ENCODE assay signal across 19 mouse cellular contexts in the genomic region with DNA sequence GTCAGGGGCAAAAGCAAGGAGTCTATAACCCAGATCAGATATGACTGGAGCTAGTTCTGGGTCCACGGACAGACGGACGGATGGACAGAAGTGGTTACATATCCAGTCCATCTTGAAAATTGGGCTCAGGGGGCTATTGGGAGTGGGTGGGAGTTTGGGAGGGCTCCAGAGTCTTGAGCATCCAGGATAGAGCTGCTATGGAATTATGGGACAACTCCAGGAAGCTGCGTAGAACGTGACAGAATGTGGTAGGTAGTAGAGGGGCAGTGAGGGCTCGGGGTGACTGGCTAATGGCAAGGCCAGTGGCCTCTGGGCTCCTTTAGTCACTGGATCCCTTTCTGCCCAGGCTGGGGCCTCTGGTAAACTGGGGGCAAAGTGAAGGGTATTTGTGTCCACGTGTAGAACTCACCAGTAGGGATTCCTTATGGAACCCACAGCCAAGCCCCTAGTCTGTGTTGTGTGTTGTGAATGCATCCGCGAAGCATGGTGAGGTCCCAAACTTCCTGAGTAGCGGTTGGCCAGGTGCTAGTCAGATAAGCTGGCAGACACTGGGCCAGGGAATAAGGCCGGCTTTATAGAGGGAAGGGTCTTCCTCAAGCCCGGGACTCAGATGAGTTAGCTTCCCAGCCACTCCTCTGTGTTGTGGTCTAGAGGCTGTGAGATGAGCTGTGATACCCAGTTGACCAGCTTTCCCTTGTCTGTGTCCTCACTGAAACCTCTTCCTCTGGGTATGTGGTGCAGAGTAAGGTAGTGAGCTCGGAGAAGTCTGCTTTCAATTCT. TPM values are rescaled to one million over a fixed set of nuclear protein-coding genes. Genes with fewer than 3 reads are reported as not detected.
DNase-seq lines count a peak whose midpoint lies in the region; ATAC-seq and TF ChIP-seq lines count a peak whose summit lies in the region.
"Had no signal": no experiment of that assay in that cellular context is flagged by ENCODE, and none has a peak within 500 bp of the region (broad histone marks: within the 10 kb centered on the region; RNA-seq: fewer than 3 reads in every experiment).

No protein-coding gene starts in this region.

- 50% methylated on average over 13 of the region's 13 CpGs for WGBS in heart, embryonic 14.5 days
- WGBS in lung, embryonic 15.5 days, result 69% methylated on average over 13 of the region's 13 CpGs
- WGBS in lung, adult 2 months, result 77% methylated on average over 13 of the region's 13 CpGs
- 58% methylated on average over 13 of the region's 13 CpGs for WGBS in heart, embryonic 16.5 days
- WGBS in stomach, embryonic 16.5 days, result 73% methylated on average over 13 of the region's 13 CpGs
- WGBS in midbrain, embryonic 11.5 days, result 86% methylated on average over 13 of the region's 13 CpGs
- 88% methylated on average over 13 of the region's 13 CpGs for WGBS in forebrain, embryonic 15.5 days

- no peak for DNase-seq in heart, postnatal 14 days
- DNase-seq in lung, adult 2 months, result no peak
- DNase-seq in midbrain, embryonic 11.5 days (ENCODE audit: low spot score, missing footprints), result no peak
- DNase-seq: midbrain, embryonic 14.5 days; thymus, postnatal 36 days had no signal

- peaks cover 89 to 95% of the 10 kb centered on the region in 2 experiments for H3K4me1 ChIP-seq in heart, embryonic 14.5 days (ENCODE audit: control insufficient read depth in 2 of 2, insufficient read depth in 2 of 2, low read length in 2 of 2)
- peaks cover 92% of the 10 kb centered on the region for H3K4me1 ChIP-seq in lung, embryonic 15.5 days
- peaks cover 13% of the 10 kb centered on the region for H3K4me1 ChIP-seq in lung, adult 2 months (ENCODE audit: control insufficient read depth, insufficient read depth, low read length)
- peaks cover 99% of the 10 kb centered on the region for H3K4me1 ChIP-seq in heart, embryonic 16.5 days (ENCODE audit: control insufficient read depth, insufficient read depth, low read length)
- peaks cover 88% of the 10 kb centered on the region for H3K4me1 ChIP-seq in stomach, embryonic 16.5 days (ENCODE audit: control insufficient read depth, insufficient read depth, low read length)
- H3K4me1 ChIP-seq in midbrain, embryonic 11.5 days (ENCODE audit: control insufficient read depth, insufficient read depth, low read length), result peaks cover 19% of the 10 kb centered on the region
- H3K4me1 ChIP-seq in forebrain, embryonic 15.5 days, result peaks cover 15% of the 10 kb centered on the region

- H3K9ac ChIP-seq in heart, embryonic 14.5 days (ENCODE audit: low read length), result peak overlapping the region; percentile 64
- H3K9ac ChIP-seq in lung, embryonic 15.5 days, result no peak overlapping the region
- H3K9ac ChIP-seq in heart, embryonic 16.5 days (ENCODE audit: low read length), result no peak overlapping the region; the same call in 1 of the 2 replicates
- H3K9ac ChIP-seq in stomach, embryonic 16.5 days (ENCODE audit: low read length), result peak overlapping the region; percentile 59; the same call in 1 of the 2 replicates
- no peak overlapping the region for H3K9ac ChIP-seq in midbrain, embryonic 11.5 days (ENCODE audit: low read length)
- no peak overlapping the region for H3K9ac ChIP-seq in forebrain, embryonic 15.5 days (replicated peaks)
- H3K9ac ChIP-seq: hindbrain, embryonic 14.5 days had no signal

- no peak for TF ChIP-seq POLR2A in lung, adult 2 months (IDR thresholded peaks at IDR 0.05; ENCODE audit: borderline replicate concordance, extremely low read depth, low read depth, low read length)

- intact Hi-C loops in heart, postnatal 14 days (cut with DNase I), result no loop called here

- no peak for TF ChIP-seq CTCF in lung, adult 2 months (IDR thresholded peaks at IDR 0.05; ENCODE audit: insufficient read depth, low read length)

- H3K36me3 ChIP-seq in heart, embryonic 14.5 days (ENCODE audit: control insufficient read depth, insufficient read depth, low read length), result peaks cover 12% of the 10 kb centered on the region
- no peaks in the 10 kb centered on the region for H3K36me3 ChIP-seq in lung, embryonic 15.5 days
- H3K36me3 ChIP-seq in heart, embryonic 16.5 days (ENCODE audit: control insufficient read depth, insufficient read depth), result no peaks in the 10 kb centered on the region
- no peaks in the 10 kb centered on the region for H3K36me3 ChIP-seq in stomach, embryonic 16.5 days (ENCODE audit: control insufficient read depth, insufficient read depth, low read length)
- H3K36me3 ChIP-seq in midbrain, embryonic 11.5 days (ENCODE audit: control insufficient read depth, insufficient read depth, low read length), result no peaks in the 10 kb centered on the region
- no peaks in the 10 kb centered on the region for H3K36me3 ChIP-seq in forebrain, embryonic 15.5 days

- 0 out of 4 replicates have a peak overlapping the region, but pooled peaks of 1 of the 2 experiments have one; percentile 3 for H3K4me3 ChIP-seq in heart, embryonic 14.5 days (ENCODE audit: control insufficient read depth in 1 of 2, insufficient read depth in 1 of 2, low read depth in 1 of 2, low read length in 2 of 2)
- H3K4me3 ChIP-seq in lung, embryonic 15.5 days, result no peak overlapping the region
- H3K4me3 ChIP-seq in lung, adult 2 months (replicated peaks; ENCODE audit: extremely low read depth, low read depth, low read length), result no peak overlapping the region
- H3K4me3 ChIP-seq in heart, embryonic 16.5 days (ENCODE audit: low read length), result no peak overlapping the region
- H3K4me3 ChIP-seq in stomach, embryonic 16.5 days (replicated peaks; ENCODE audit: low read length), result no peak overlapping the region
- no peak overlapping the region for H3K4me3 ChIP-seq in midbrain, embryonic 11.5 days (ENCODE audit: low read depth, low read length)
- H3K4me3 ChIP-seq in forebrain, embryonic 15.5 days, result no peak overlapping the region
- H3K4me3 ChIP-seq: erythroblast, embryonic 14.5 days had no signal

- peak overlapping the region; percentile 75 to 86 for H3K27ac ChIP-seq in heart, embryonic 14.5 days (replicated peaks in 1 of 2; ENCODE audit: control insufficient read depth in 1 of 2, insufficient read depth in 1 of 2, low read depth in 2 of 2, low read length in 2 of 2)
- H3K27ac ChIP-seq in lung, embryonic 15.5 days, result peak overlapping the region; percentile 94; the same call in 1 of the 2 replicates
- peak overlapping the region; percentile 86 for H3K27ac ChIP-seq in heart, embryonic 16.5 days (ENCODE audit: low read length)
- peak overlapping the region; percentile 77 for H3K27ac ChIP-seq in stomach, embryonic 16.5 days (ENCODE audit: low read length)
- no peak overlapping the region for H3K27ac ChIP-seq in midbrain, embryonic 11.5 days (ENCODE audit: low read depth, low read length)
- no peak overlapping the region for H3K27ac ChIP-seq in forebrain, embryonic 15.5 days (replicated peaks)
- H3K27ac ChIP-seq: hindbrain, embryonic 14.5 days; macrophage had no signal

- H3K27me3 ChIP-seq in heart, embryonic 14.5 days (ENCODE audit: control insufficient read depth, insufficient read depth, low read length), result no peaks in the 10 kb centered on the region
- no peaks in the 10 kb centered on the region for H3K27me3 ChIP-seq in lung, embryonic 15.5 days
- no peaks in the 10 kb centered on the region for H3K27me3 ChIP-seq in heart, embryonic 16.5 days (ENCODE audit: control insufficient read depth, insufficient read depth, low read length)
- no peaks in the 10 kb centered on the region for H3K27me3 ChIP-seq in stomach, embryonic 16.5 days (ENCODE audit: control insufficient read depth, insufficient read depth, low read length)
- no peaks in the 10 kb centered on the region for H3K27me3 ChIP-seq in midbrain, embryonic 11.5 days (ENCODE audit: control insufficient read depth, insufficient read depth, low read length)
- no peaks in the 10 kb centered on the region for H3K27me3 ChIP-seq in forebrain, embryonic 15.5 days

- ATAC-seq in heart, embryonic 14.5 days (ENCODE audit: insufficient number of reproducible peaks, insufficient read depth, low FRiP score, low read depth), result no peak
- ATAC-seq in lung, embryonic 15.5 days (ENCODE audit: borderline replicate concordance, extremely low read depth, low FRiP score, low TSS enrichment), result no peak
- ATAC-seq in heart, embryonic 16.5 days (replicated peaks; ENCODE audit: extremely low read depth, insufficient read depth, low FRiP score), result no peak
- no peak for ATAC-seq in stomach, embryonic 16.5 days (ENCODE audit: insufficient read depth, low FRiP score)
- ATAC-seq in midbrain, embryonic 11.5 days (ENCODE audit: low FRiP score), result no peak
- ATAC-seq in forebrain, embryonic 15.5 days (replicated peaks), result no peak
- ATAC-seq: activated CD4-positive, CD25-positive, alpha-beta regulatory T cell, adult 4 months; CD4-positive, CD25-positive, alpha-beta regulatory T cell, adult 4 months had no signal

- H3K9me3 ChIP-seq in heart, embryonic 14.5 days (ENCODE audit: control insufficient read depth, low read length), result no peaks in the 10 kb centered on the region
- H3K9me3 ChIP-seq in lung, embryonic 15.5 days, result no peaks in the 10 kb centered on the region
- H3K9me3 ChIP-seq in heart, embryonic 16.5 days (replicated peaks; ENCODE audit: control insufficient read depth, low read length), result no peaks in the 10 kb centered on the region
- no peaks in the 10 kb centered on the region for H3K9me3 ChIP-seq in stomach, embryonic 16.5 days (replicated peaks; ENCODE audit: control insufficient read depth, low read length)
- no peaks in the 10 kb centered on the region for H3K9me3 ChIP-seq in midbrain, embryonic 11.5 days (ENCODE audit: control insufficient read depth, low read length)
- H3K9me3 ChIP-seq in forebrain, embryonic 15.5 days, result no peaks in the 10 kb centered on the region

- peak overlapping the region; percentile 83 for H3K4me2 ChIP-seq in heart, embryonic 14.5 days (ENCODE audit: low read length)
- peak overlapping the region; percentile 51; the same call in 1 of the 2 replicates for H3K4me2 ChIP-seq in lung, embryonic 15.5 days
- H3K4me2 ChIP-seq in heart, embryonic 16.5 days (ENCODE audit: low read depth, low read length), result peak overlapping the region; percentile 82
- peak overlapping the region; percentile 48; the same call in 1 of the 2 replicates for H3K4me2 ChIP-seq in stomach, embryonic 16.5 days (ENCODE audit: low read depth, low read length)
- H3K4me2 ChIP-seq in midbrain, embryonic 11.5 days, result no peak overlapping the region
- no peak overlapping the region for H3K4me2 ChIP-seq in forebrain, embryonic 15.5 days (replicated peaks)

RNA-seq across cellular contexts. Expression of a gene that starts 6.9 kb away (rescaled TPM):
- 67.5 and 68.3 TPM in 2 replicates for polyA plus RNA-seq in heart, embryonic 14.5 days (2014; fragmentation: Nextera tagmentation; extraction: Ambion mirVana)
- 100 to 1,000 TPM; 436 to 447 TPM for total RNA-seq in heart, postnatal 14 days (2021)
- 32.0 and 32.1 TPM in 2 replicates for polyA plus RNA-seq in lung, embryonic 15.5 days (2015; fragmentation: Nextera tagmentation; extraction: Ambion mirVana)
- polyA plus RNA-seq in lung, adult 2 months (2012; rRNA removed), result 67.8 and 76.2 TPM in 2 replicates
- 52.0 and 56.3 TPM in 2 replicates for polyA plus RNA-seq in heart, embryonic 16.5 days (2015; fragmentation: Nextera tagmentation; extraction: Ambion mirVana)
- polyA plus RNA-seq in stomach, embryonic 16.5 days (2015; fragmentation: Nextera tagmentation; extraction: Ambion mirVana), result 29.5 and 31.7 TPM in 2 replicates
- polyA plus RNA-seq in midbrain, embryonic 11.5 days (2014; fragmentation: Nextera tagmentation; extraction: Ambion mirVana), result 9.6 and 11.2 TPM in 2 replicates
- 3.7 and 4.2 TPM in 2 replicates for polyA plus RNA-seq in forebrain, embryonic 15.5 days (2015; fragmentation: Nextera tagmentation; extraction: Ambion mirVana)
- polyA plus RNA-seq: activated CD4-positive, CD25-positive, alpha-beta regulatory T cell, adult 4 months; CD4-positive, CD25-positive, alpha-beta regulatory T cell, adult 4 months had no signal

RNA-seq across cellular contexts. Expression of a gene that starts 22.4 kb away (rescaled TPM):
- polyA plus RNA-seq in heart, embryonic 14.5 days (2014; fragmentation: Nextera tagmentation; extraction: Ambion mirVana), result not detected in 2 replicates
- total RNA-seq in heart, postnatal 14 days (2021), result not detected
- not detected in 2 replicates for polyA plus RNA-seq in lung, embryonic 15.5 days (2015; fragmentation: Nextera tagmentation; extraction: Ambion mirVana)
- 0.15 TPM in 1 of 2 replicates, not detected in the other for polyA plus RNA-seq in lung, adult 2 months (2012; rRNA removed)
- not detected in 2 replicates for polyA plus RNA-seq in heart, embryonic 16.5 days (2015; fragmentation: Nextera tagmentation; extraction: Ambion mirVana)
- not detected in 2 replicates for polyA plus RNA-seq in stomach, embryonic 16.5 days (2015; fragmentation: Nextera tagmentation; extraction: Ambion mirVana)
- polyA plus RNA-seq in midbrain, embryonic 11.5 days (2014; fragmentation: Nextera tagmentation; extraction: Ambion mirVana), result not detected in 2 replicates
- not detected in 2 replicates for polyA plus RNA-seq in forebrain, embryonic 15.5 days (2015; fragmentation: Nextera tagmentation; extraction: Ambion mirVana)
- total RNA-seq: adrenal gland, postnatal 4 days; common myeloid progenitor, adult 5-6 weeks; gastrocnemius, postnatal 36 days; liver, adult 2 months had no signal
- polyA plus RNA-seq: activated CD4-positive, CD25-positive, alpha-beta regulatory T cell, adult 4 months; CD4-positive, CD25-positive, alpha-beta regulatory T cell, adult 4 months; erythroblast, embryonic 14.5 days; hindbrain, embryonic 14.5 days; liver, adult 2 months; macrophage; midbrain, embryonic 14.5 days had no signal

RNA-seq across cellular contexts. Expression of a gene that starts 45.1 kb away (rescaled TPM):
- polyA plus RNA-seq in heart, embryonic 14.5 days (2014; fragmentation: Nextera tagmentation; extraction: Ambion mirVana), result not detected in 2 replicates
- not detected for total RNA-seq in heart, postnatal 14 days (2021)
- 0.16 and 0.94 TPM in 2 replicates for polyA plus RNA-seq in lung, embryonic 15.5 days (2015; fragmentation: Nextera tagmentation; extraction: Ambion mirVana)
- 0.57 and 12.5 TPM in 2 replicates for polyA plus RNA-seq in lung, adult 2 months (2012; rRNA removed)
- 0.35 TPM in 1 of 2 replicates, not detected in the other for polyA plus RNA-seq in heart, embryonic 16.5 days (2015; fragmentation: Nextera tagmentation; extraction: Ambion mirVana)
- 406 and 529 TPM in 2 replicates for polyA plus RNA-seq in stomach, embryonic 16.5 days (2015; fragmentation: Nextera tagmentation; extraction: Ambion mirVana)
- polyA plus RNA-seq in midbrain, embryonic 11.5 days (2014; fragmentation: Nextera tagmentation; extraction: Ambion mirVana), result not detected in 2 replicates
- polyA plus RNA-seq in forebrain, embryonic 15.5 days (2015; fragmentation: Nextera tagmentation; extraction: Ambion mirVana), result not detected in 2 replicates
- total RNA-seq: common myeloid progenitor, adult 5-6 weeks; gastrocnemius, postnatal 36 days had no signal
- polyA plus RNA-seq: activated CD4-positive, CD25-positive, alpha-beta regulatory T cell, adult 4 months; CD4-positive, CD25-positive, alpha-beta regulatory T cell, adult 4 months; erythroblast, embryonic 14.5 days; hindbrain, embryonic 14.5 days; macrophage; midbrain, embryonic 14.5 days had no signal

Comparison
In these comparisons a context has a peak if more than half of its experiments do, and no peak if none do; other contexts are left out.
1. H3K9ac ChIP-seq: peak in heart, embryonic 14.5 days (single experiment) and stomach, embryonic 16.5 days (single experiment); none in lung, embryonic 15.5 days (single experiment), heart, embryonic 16.5 days (single experiment), midbrain, embryonic 11.5 days (single experiment) and forebrain, embryonic 15.5 days (single experiment).
2. H3K27ac ChIP-seq: peak in heart, embryonic 14.5 days (2 of 2), lung, embryonic 15.5 days (single experiment), heart, embryonic 16.5 days (single experiment) and stomach, embryonic 16.5 days (single experiment); none in midbrain, embryonic 11.5 days (single experiment) and forebrain, embryonic 15.5 days (single experiment).
3. H3K4me2 ChIP-seq: peak in heart, embryonic 14.5 days (single experiment), lung, embryonic 15.5 days (single experiment), heart, embryonic 16.5 days (single experiment) and stomach, embryonic 16.5 days (single experiment); none in midbrain, embryonic 11.5 days (single experiment) and forebrain, embryonic 15.5 days (single experiment).
4. RNA of a gene that starts 45.1 kb away (polyA plus RNA-seq): 406 to 529 TPM in stomach, embryonic 16.5 days; 0.57 to 12.5 TPM in lung, adult 2 months, 0.35 TPM in heart, embryonic 16.5 days, 0.16 to 0.94 TPM in lung, embryonic 15.5 days, not detected in heart, embryonic 14.5 days, not detected in midbrain, embryonic 11.5 days and not detected in forebrain, embryonic 15.5 days; every median in the first group is over 10 times any median in the second.